Mouse (Mus musculus) CH12.LX (cell line): ENCODE results near the gene Wwc2. TPM values are rescaled to one million over a fixed set of nuclear protein-coding genes. Genes with fewer than 3 reads are reported as not detected.

ENCODE experiments used
- DNase-seq: peaks from one replicate; pipeline ENCODE4 v3.0.0-alpha.2; 2013; ENCODE audit errors: extremely low read depth
- H3K27ac ChIP-seq: 2 replicates; pipeline ENCODE4 v1.5.1; 2012; ENCODE audit warnings: low read depth, mild to moderate bottlenecking, control low read depth, moderate library complexity; ENCODE audit not compliant: insufficient read depth
- H3K27me3 ChIP-seq: replicated peaks from 2 replicates; pipeline ENCODE3; 2012; ENCODE audit warnings: inconsistent platforms
- H3K36me3 ChIP-seq, 2 experiments: replicated peaks in 1 of 2; 2 replicates each; pipeline versions ENCODE3 to v1.6.1; 2012; ENCODE audit warnings: inconsistent platforms in 1 of 2, low read length in 1 of 2, mild to moderate bottlenecking in 1 of 2, mixed read lengths in 1 of 2, moderate library complexity in 1 of 2; ENCODE audit not compliant: control insufficient read depth in 1 of 2, insufficient read depth in 1 of 2
- H3K4me1 ChIP-seq, 2 experiments: 2 replicates each; pipeline ENCODE4 v1.6.1; 2012; ENCODE audit warnings: inconsistent platforms in 1 of 2, moderate library complexity in 1 of 2; ENCODE audit not compliant: insufficient read depth in 2 of 2, control insufficient read depth in 1 of 2
- H3K4me2 ChIP-seq: 2 replicates; pipeline ENCODE4 v1.6.1; 2012; ENCODE audit warnings: low read depth, mild to moderate bottlenecking, control low read depth; ENCODE audit not compliant: poor library complexity, insufficient read depth, severe bottlenecking
- H3K4me3 ChIP-seq, 3 experiments: fragments of 150-350 bp in 1 of 3; sonication (generic) in 1 of 3; replicated peaks in 1 of 3; 2 replicates each; pipeline versions ENCODE3 to v1.5.1; 2011 to 2012; ENCODE audit warnings: low read depth in 2 of 3, low read length in 2 of 3, mild to moderate bottlenecking in 2 of 3, moderate library complexity in 2 of 3, control low read depth in 1 of 3, improper control_type of control experiment in 1 of 3, inconsistent platforms in 1 of 3, mixed read lengths in 1 of 3; ENCODE audit not compliant: poor library complexity in 1 of 3
- H3K79me2 ChIP-seq: replicated peaks from 2 replicates; pipeline ENCODE4 v1.6.1; 2012; ENCODE audit warnings: mild to moderate bottlenecking, moderate library complexity; ENCODE audit not compliant: control insufficient read depth, poor library complexity, insufficient read depth, severe bottlenecking; ENCODE audit errors: extremely low read depth
- H3K9ac ChIP-seq: 2 replicates; pipeline ENCODE4 v1.6.1; 2012; ENCODE audit warnings: low read depth, mild to moderate bottlenecking, control low read depth, moderate library complexity; ENCODE audit not compliant: insufficient read depth
- H3K9me3 ChIP-seq: replicated peaks from 2 replicates; pipeline ENCODE3; 2012; ENCODE audit warnings: low read length, inconsistent platforms, mixed read lengths
- BHLHE40 ChIP-seq: IDR thresholded peaks from 2 replicates; pipeline ENCODE4 v1.6.1; 2011; ENCODE audit warnings: mild to moderate bottlenecking, low read depth, low read length, improper control_type of control experiment
- CHD1 ChIP-seq: IDR thresholded peaks from 2 replicates; pipeline ENCODE4 v1.6.1; 2012; ENCODE audit warnings: low read depth, low read length, improper control_type of control experiment, inconsistent platforms
- CHD2 ChIP-seq: IDR thresholded peaks from 2 replicates; pipeline ENCODE4 v1.6.1; 2011; ENCODE audit warnings: low read length, improper control_type of control experiment
- E2F4 ChIP-seq: IDR thresholded peaks from 2 replicates; pipeline ENCODE4 v1.6.1; 2011; ENCODE audit warnings: low read depth, low read length, improper control_type of control experiment; ENCODE audit not compliant: insufficient replicate concordance
- EP300 ChIP-seq: IDR thresholded peaks from 2 replicates; pipeline ENCODE4 v1.6.1; 2011; ENCODE audit warnings: low read length, improper control_type of control experiment
- JUN ChIP-seq: IDR thresholded peaks from 2 replicates; pipeline ENCODE4 v1.6.1; 2011; ENCODE audit warnings: low read depth, mild to moderate bottlenecking, low read length, improper control_type of control experiment, moderate library complexity; ENCODE audit not compliant: insufficient read depth
- JUND ChIP-seq: conservative IDR thresholded peaks from 2 replicates; pipeline ENCODE4 v1.6.1; 2011; ENCODE audit warnings: low read depth, low read length, improper control_type of control experiment
- MAX ChIP-seq: IDR thresholded peaks from 2 replicates; pipeline ENCODE4 v1.6.1; 2011; ENCODE audit warnings: low read length, improper control_type of control experiment
- MXI1 ChIP-seq: IDR thresholded peaks from 2 replicates; pipeline ENCODE4 v1.6.1; 2011; ENCODE audit warnings: mild to moderate bottlenecking, low read depth, low read length, improper control_type of control experiment
- MYC ChIP-seq: IDR thresholded peaks from 2 replicates; pipeline ENCODE4 v1.6.1; 2011; ENCODE audit warnings: low read depth, mild to moderate bottlenecking, improper control_type of control experiment, low read length
- NELFE ChIP-seq: IDR thresholded peaks from 2 replicates; pipeline ENCODE4 v1.6.1; 2011; ENCODE audit warnings: low read depth, low read length, improper control_type of control experiment
- NRF1 ChIP-seq: IDR thresholded peaks from 2 replicates; pipeline ENCODE4 v1.6.1; 2014; ENCODE audit warnings: low read depth, mild to moderate bottlenecking, inconsistent platforms, low read length, improper control_type of control experiment, moderate library complexity
- POLR2A ChIP-seq: IDR thresholded peaks from 2 replicates; pipeline ENCODE4 v1.6.1; 2011; ENCODE audit warnings: low read depth, mild to moderate bottlenecking, improper control_type of control experiment, low read length
- POLR2AphosphoS2 ChIP-seq: IDR thresholded peaks from 2 replicates; pipeline ENCODE4 v1.6.1; 2011; ENCODE audit warnings: low read depth, low read length, improper control_type of control experiment
- RCOR1 ChIP-seq: conservative IDR thresholded peaks from 2 replicates; pipeline ENCODE4 v1.6.1; 2012; ENCODE audit warnings: low read depth, mild to moderate bottlenecking, inconsistent platforms, low read length, improper control_type of control experiment
- SIN3A ChIP-seq: IDR thresholded peaks from 2 replicates; pipeline ENCODE4 v1.6.1; 2012; ENCODE audit warnings: low read length, improper control_type of control experiment, inconsistent platforms
- SMC3 ChIP-seq: IDR thresholded peaks from 2 replicates; pipeline ENCODE4 v1.6.1; 2011; ENCODE audit warnings: low read depth, low read length, improper control_type of control experiment
- TBP ChIP-seq: conservative IDR thresholded peaks from 2 replicates; pipeline ENCODE4 v1.6.1; 2011; ENCODE audit warnings: low read depth, low read length, improper control_type of control experiment
- TCF12 ChIP-seq: IDR thresholded peaks from 2 replicates; pipeline ENCODE4 v1.6.1; 2014; ENCODE audit warnings: low read depth, mild to moderate bottlenecking, inconsistent platforms, low read length, improper control_type of control experiment
- USF1 ChIP-seq: IDR thresholded peaks from 2 replicates; pipeline ENCODE4 v1.6.1; 2014; ENCODE audit warnings: low read depth, mild to moderate bottlenecking, inconsistent platforms, low read length, improper control_type of control experiment
- ZNF384 ChIP-seq: IDR thresholded peaks from 2 replicates; pipeline ENCODE4 v1.6.1; 2012; ENCODE audit warnings: low read depth, low read length, improper control_type of control experiment, inconsistent platforms
- dilution Hi-C: fragments of 300-500 bp; cut with MboI; formaldehyde crosslinking; loops from 2 replicates; pipeline ENCODE4 v1.14.3; 2020; ENCODE audit warnings: low sequenced_read_pairs; ENCODE audit not compliant: extremely low pct_unique_long_range_greater_than_20kb, extremely low pct_ligation_motif_present
- in situ Hi-C: fragments of 300-500 bp; cut with MboI; formaldehyde crosslinking; loops from 3 replicates; pipeline ENCODE4 v1.14.3; 2019; ENCODE audit warnings: low sequenced_read_pairs, low pct_ligation_motif_present, low pct_unique_long_range_greater_than_20kb, mixed read lengths
- polyA plus RNA-seq: library from polyadenylated mRNA; unstranded; fragments of >175 nt; gene quantifications from 2 replicates; pipeline ENCODE4 v1.2.1, GENCODE M21; 2012; ENCODE audit warnings: low read depth; ENCODE audit not compliant: insufficient read length
- total RNA-seq, 2 experiments: library from RNA; depleted of rRNA; stranded (reverse); fragments of 300-350 nt in 1 of 2; fragments of >200 nt in 1 of 2; gene quantifications; 2 replicates each; pipeline ENCODE4 v1.2.3; 2012 to 2014

Wwc2 gene
- total and polyA plus RNA-seq, 3 experiments: 0.04 to 1.1 (median 0.32) TPM

- Histone ChIP-seq H3K9ac (no peak overlapping the region), H3K27me3 (no peaks in the 10 kb centered on the region), H3K4me3 (no peak overlapping the region), H3K4me1 (no peaks in the 10 kb centered on the region), H3K36me3 (no peaks in the 10 kb centered on the region), H3K9me3 (no peaks in the 10 kb centered on the region)
- in situ Hi-C loops: no loop called here
- dilution Hi-C loops: no loop called here
- TF ChIP-seq POLR2A (no peak), CHD1 (no peak), CHD2 (no peak), SMC3 (no peak), POLR2AphosphoS2 (no peak), MYC (no peak), RCOR1 (no peak), TBP (no peak), JUN (no peak), MXI1 (no peak), BHLHE40 (no peak)
- TF ChIP-seq, all 38 proteins: peak for 0
- Histone ChIP-seq H3K79me2 (no peaks in the 10 kb centered on the region), H3K4me2 (no peak overlapping the region), H3K27ac (no peak overlapping the region)
- DNase-seq: no peak
Measured at GRCm38 (mm10) chr8:47884306-47884705, 106.4 kb downstream of the Wwc2 start.

GRCm38 (mm10) chr8:47883739-47884138, 107.0 kb downstream of the Wwc2 start:
- Histone ChIP-seq H3K4me1 (no peaks in the 10 kb centered on the region), H3K27me3 (no peaks in the 10 kb centered on the region), H3K79me2 (no peaks in the 10 kb centered on the region), H3K27ac (no peak overlapping the region), H3K36me3 (no peaks in the 10 kb centered on the region), H3K9me3 (no peaks in the 10 kb centered on the region), H3K4me2 (no peak overlapping the region), H3K4me3 (no peak overlapping the region), H3K9ac (no peak overlapping the region)
- in situ Hi-C loops: no loop called here
- TF ChIP-seq BHLHE40 (no peak), USF1 (no peak), EP300 (no peak), SIN3A (no peak), E2F4 (no peak), TCF12 (no peak)
- dilution Hi-C loops: no loop called here
- no peak for DNase-seq

GRCm38 (mm10) chr8:47878516-47878915, 112.2 kb downstream of the Wwc2 start:
- Histone ChIP-seq H3K4me1 (no peaks in the 10 kb centered on the region), H3K79me2 (no peaks in the 10 kb centered on the region), H3K36me3 (no peaks in the 10 kb centered on the region), H3K4me2 (no peak overlapping the region), H3K4me3 (no peak overlapping the region), H3K9me3 (no peaks in the 10 kb centered on the region), H3K27ac (no peak overlapping the region)
- dilution Hi-C loops: no loop called here
- no peak for DNase-seq
- in situ Hi-C loops: no loop called here
- TF ChIP-seq JUN (no peak), USF1 (no peak), MXI1 (no peak), NRF1 (no peak), JUND (no peak), SMC3 (no peak), MYC (no peak), POLR2AphosphoS2 (no peak), MAX (no peak), CHD2 (no peak), SIN3A (no peak), NELFE (no peak), ZNF384 (no peak)
- TF ChIP-seq, all 38 proteins: peak for 0
- Histone ChIP-seq H3K9ac (no peak overlapping the region), H3K27me3 (no peaks in the 10 kb centered on the region)
